Mouse (Mus musculus) MEL (cell line): ENCODE measurements around the gene Atxn7l1. TPM values are rescaled to one million over a fixed set of nuclear protein-coding genes. Genes with fewer than 3 reads are reported as not detected.
A peak's percentile ranks its signal among the peaks of the same experiment; 100 is the strongest.

Experiments used
- DNase-seq: peaks from one replicate; pipeline ENCODE4 v3.0.0; 2011; ENCODE audit warnings: low read depth, low spot score
- H3K27ac ChIP-seq: 2 replicates; pipeline ENCODE4 v1.5.1; 2012; ENCODE audit warnings: low read depth, mild to moderate bottlenecking, control low read depth, low read length, moderate library complexity; ENCODE audit not compliant: control insufficient read depth
- H3K27me3 ChIP-seq, 2 experiments: fragments of 150-350 bp in 1 of 2; sonication (generic) in 1 of 2; 2 replicates each; pipeline ENCODE4 v1.6.1; 2012; ENCODE audit warnings: low read length in 2 of 2, mild to moderate bottlenecking in 2 of 2, improper control_type of control experiment in 1 of 2, moderate library complexity in 1 of 2; ENCODE audit not compliant: insufficient read depth in 2 of 2, control insufficient read depth in 1 of 2
- H3K36me3 ChIP-seq, 2 experiments: 2 replicates each; pipeline ENCODE4 v1.6.1; 2012 to 2014; ENCODE audit warnings: low read length in 2 of 2, improper control_type of control experiment in 1 of 2, inconsistent platforms in 1 of 2, mild to moderate bottlenecking in 1 of 2; ENCODE audit not compliant: insufficient read depth in 2 of 2, control insufficient read depth in 1 of 2
- H3K4me1 ChIP-seq, 2 experiments: fragments of 150-350 bp in 1 of 2; sonication (generic) in 1 of 2; 2 replicates each; pipeline ENCODE4 v1.6.1; 2012; ENCODE audit warnings: low read length in 2 of 2, improper control_type of control experiment in 1 of 2, mild to moderate bottlenecking in 1 of 2; ENCODE audit not compliant: insufficient read depth in 2 of 2, control insufficient read depth in 1 of 2
- H3K4me3 ChIP-seq, 2 experiments: fragments of 150-350 bp in 1 of 2; sonication (generic) in 1 of 2; 2 replicates each; pipeline ENCODE4 v1.5.1; 2012; ENCODE audit warnings: low read depth in 2 of 2, low read length in 2 of 2, mild to moderate bottlenecking in 2 of 2, moderate library complexity in 2 of 2, control low read depth in 1 of 2, improper control_type of control experiment in 1 of 2; ENCODE audit not compliant: control insufficient read depth in 1 of 2, insufficient read depth in 1 of 2
- H3K79me2 ChIP-seq: 2 replicates; pipeline ENCODE4 v1.6.1; 2012; ENCODE audit warnings: mild to moderate bottlenecking, low read length, moderate library complexity; ENCODE audit not compliant: control insufficient read depth, poor library complexity, insufficient read depth
- H3K9ac ChIP-seq: 2 replicates; pipeline ENCODE4 v1.6.1; 2012; ENCODE audit warnings: low read depth, mild to moderate bottlenecking, control low read depth, low read length, moderate library complexity; ENCODE audit not compliant: control insufficient read depth, poor library complexity, severe bottlenecking
- H3K9me3 ChIP-seq: fragments of 150-350 bp; sonication (generic); replicated peaks from 2 replicates; pipeline ENCODE4 v1.6.1; 2012; ENCODE audit warnings: mild to moderate bottlenecking, low read length, improper control_type of control experiment, moderate library complexity; ENCODE audit not compliant: insufficient read depth
- BHLHE40 ChIP-seq: IDR thresholded peaks from 2 replicates; pipeline ENCODE4 v1.6.1; 2012; ENCODE audit warnings: low read depth, mild to moderate bottlenecking, inconsistent platforms, low read length, improper control_type of control experiment, borderline replicate concordance
- CHD1 ChIP-seq: IDR thresholded peaks from 2 replicates; pipeline ENCODE4 v1.6.1; 2012; ENCODE audit warnings: low read depth, mild to moderate bottlenecking, inconsistent platforms, low read length, improper control_type of control experiment
- CTCF ChIP-seq, 3 experiments: IDR thresholded peaks in 2 of 3; conservative IDR thresholded peaks in 1 of 3; 2 replicates each; pipeline ENCODE4 v1.5.1; 2011 to 2012; ENCODE audit warnings: low read length in 3 of 3, low read depth in 2 of 3, mild to moderate bottlenecking in 2 of 3, improper control_type of control experiment in 1 of 3, inconsistent platforms in 1 of 3, mixed read lengths in 1 of 3, moderate library complexity in 1 of 3; ENCODE audit not compliant: control insufficient read depth in 1 of 3, insufficient read depth in 1 of 3, poor library complexity in 1 of 3, severe bottlenecking in 1 of 3
- E2F4 ChIP-seq: IDR thresholded peaks from 2 replicates; pipeline ENCODE4 v1.6.1; 2011; ENCODE audit warnings: low read depth, low read length, improper control_type of control experiment, borderline replicate concordance
- ELF1 ChIP-seq: IDR thresholded peaks from 2 replicates; pipeline ENCODE4 v1.6.1; 2014; ENCODE audit warnings: low read depth, mild to moderate bottlenecking, inconsistent platforms, low read length, improper control_type of control experiment, moderate library complexity
- EP300 ChIP-seq, 2 experiments: IDR thresholded peaks; 2 replicates each; pipeline ENCODE4 v1.6.1; 2011; ENCODE audit warnings: improper control_type of control experiment in 2 of 2, low read length in 2 of 2, low read depth in 1 of 2, mild to moderate bottlenecking in 1 of 2
- ETS1 ChIP-seq: IDR thresholded peaks from 2 replicates; pipeline ENCODE4 v1.6.1; 2012; ENCODE audit warnings: low read depth, mild to moderate bottlenecking, inconsistent platforms, low read length, improper control_type of control experiment, moderate library complexity
- GABPA ChIP-seq: IDR thresholded peaks from 2 replicates; pipeline ENCODE4 v1.6.1; 2012; ENCODE audit warnings: low read depth, mild to moderate bottlenecking, inconsistent platforms, low read length, improper control_type of control experiment, moderate library complexity
- GATA1 ChIP-seq: IDR thresholded peaks from 2 replicates; pipeline ENCODE4 v1.6.1; 2011; ENCODE audit warnings: low read depth, low read length, improper control_type of control experiment
- HCFC1 ChIP-seq: IDR thresholded peaks from 2 replicates; pipeline ENCODE4 v1.6.1; 2012; ENCODE audit warnings: low read depth, mild to moderate bottlenecking, inconsistent platforms, low read length, improper control_type of control experiment, moderate library complexity
- JUND ChIP-seq: IDR thresholded peaks from 2 replicates; pipeline ENCODE4 v1.6.1; 2011; ENCODE audit warnings: low read depth, mild to moderate bottlenecking, improper control_type of control experiment, low read length
- KAT2A ChIP-seq: conservative IDR thresholded peaks from 2 replicates; pipeline ENCODE4 v1.6.1; 2012; ENCODE audit warnings: low read depth, low read length, improper control_type of control experiment, inconsistent platforms
- MAFK ChIP-seq: IDR thresholded peaks from 2 replicates; pipeline ENCODE4 v1.6.1; 2011; ENCODE audit warnings: low read depth, mild to moderate bottlenecking, low read length, improper control_type of control experiment, borderline replicate concordance
- MAX ChIP-seq: IDR thresholded peaks from 2 replicates; pipeline ENCODE4 v1.6.1; 2011; ENCODE audit warnings: low read length, improper control_type of control experiment
- MEF2A ChIP-seq: IDR thresholded peaks from 2 replicates; pipeline ENCODE4 v1.6.1; 2014; ENCODE audit warnings: low read depth, mild to moderate bottlenecking, inconsistent platforms, low read length, improper control_type of control experiment; ENCODE audit not compliant: poor library complexity, insufficient replicate concordance, severe bottlenecking; ENCODE audit errors: extremely low read depth
- MXI1 ChIP-seq: IDR thresholded peaks from 2 replicates; pipeline ENCODE4 v1.6.1; 2011; ENCODE audit warnings: mild to moderate bottlenecking, low read depth, low read length, improper control_type of control experiment
- RCOR1 ChIP-seq: IDR thresholded peaks from 2 replicates; pipeline ENCODE4 v1.6.1; 2012; ENCODE audit warnings: low read depth, mild to moderate bottlenecking, inconsistent platforms, low read length, improper control_type of control experiment
- SIN3A ChIP-seq: IDR thresholded peaks from 2 replicates; pipeline ENCODE4 v1.6.1; 2012; ENCODE audit warnings: low read length, improper control_type of control experiment, inconsistent platforms
- SMC3 ChIP-seq: IDR thresholded peaks from 2 replicates; pipeline ENCODE4 v1.6.1; 2011; ENCODE audit warnings: low read depth, low read length, improper control_type of control experiment
- TAL1 ChIP-seq: IDR thresholded peaks from 2 replicates; pipeline ENCODE4 v1.6.1; 2012; ENCODE audit warnings: mild to moderate bottlenecking, inconsistent platforms, low read length, moderate library complexity, mixed read lengths
- TBP ChIP-seq: IDR thresholded peaks from 2 replicates; pipeline ENCODE4 v1.8.0; 2011; ENCODE audit warnings: low read depth, low read length, improper control_type of control experiment
- TCF12 ChIP-seq: IDR thresholded peaks from 2 replicates; pipeline ENCODE4 v1.6.1; 2014; ENCODE audit warnings: low read depth, mild to moderate bottlenecking, inconsistent platforms, low read length, improper control_type of control experiment, moderate library complexity
- USF1 ChIP-seq: IDR thresholded peaks from 2 replicates; pipeline ENCODE4 v1.6.1; 2014; ENCODE audit warnings: low read depth, mild to moderate bottlenecking, inconsistent platforms, low read length, improper control_type of control experiment, moderate library complexity
- USF2 ChIP-seq, 2 experiments: IDR thresholded peaks; 2 replicates each; pipeline ENCODE4 v1.6.1; 2011 to 2012; ENCODE audit warnings: improper control_type of control experiment in 2 of 2, low read length in 2 of 2, borderline replicate concordance in 1 of 2, inconsistent platforms in 1 of 2, low read depth in 1 of 2, mild to moderate bottlenecking in 1 of 2; ENCODE audit not compliant: insufficient read depth in 1 of 2
- ZC3H11A ChIP-seq: IDR thresholded peaks from 2 replicates; pipeline ENCODE4 v1.6.1; 2012; ENCODE audit warnings: low read depth, mild to moderate bottlenecking, inconsistent platforms, low read length, improper control_type of control experiment
- ZKSCAN1 ChIP-seq: IDR thresholded peaks from 2 replicates; pipeline ENCODE4 v1.6.1; 2012; ENCODE audit warnings: low read depth, mild to moderate bottlenecking, inconsistent platforms, low read length, improper control_type of control experiment, moderate library complexity
- ZNF384 ChIP-seq: IDR thresholded peaks from 2 replicates; pipeline ENCODE4 v1.6.1; 2012; ENCODE audit warnings: low read depth, mild to moderate bottlenecking, inconsistent platforms, low read length, improper control_type of control experiment
- polyA plus RNA-seq, 2 experiments: library from polyadenylated mRNA; stranded (reverse) in 1 of 2; unstranded in 1 of 2; fragments of >175 nt in 1 of 2; fragments of >200 nt in 1 of 2; gene quantifications; 2 replicates each; pipeline versions ENCODE4 v1.2.1 to v1.2.4; 2012; ENCODE audit warnings: low replicate concordance in 2 of 2, low read depth in 1 of 2; ENCODE audit not compliant: insufficient read length in 2 of 2, insufficient read depth in 1 of 2, missing spikeins in 1 of 2
- total RNA-seq: library from RNA; depleted of rRNA; stranded (reverse); fragments of 300-350 nt; gene quantifications from 2 replicates; pipeline ENCODE4 v1.2.3, GENCODE M21; 2012

The Atxn7l1 gene
- total and polyA plus RNA-seq, 3 experiments: 11.6 to 50.3 TPM; not detected in 1

- no peak for TF ChIP-seq USF1
Observed at GRCm38 (mm10) chr12:33334951-33335350, 187.5 kb downstream of the Atxn7l1 start (continued).

DNA sequence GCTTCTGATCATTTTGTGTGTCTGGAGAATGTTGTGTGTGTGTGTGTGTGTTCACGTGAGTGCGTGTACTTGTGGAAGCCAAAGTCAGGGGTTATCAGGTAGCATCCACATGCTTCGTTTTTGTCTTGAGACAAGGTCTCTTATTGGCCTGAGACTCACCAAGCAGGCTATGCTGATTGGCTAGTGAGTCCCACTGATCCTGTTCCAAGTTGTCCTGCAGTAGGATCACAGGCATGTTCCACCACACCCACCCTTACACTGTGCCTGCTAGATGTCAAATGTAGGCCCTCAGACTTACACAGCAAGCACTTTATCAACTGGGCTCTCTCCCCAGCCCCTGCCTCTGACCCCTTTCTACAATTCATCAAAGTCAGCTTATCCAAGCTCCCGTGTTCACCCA lies 187.9 kb downstream of the Atxn7l1 start:
- H3K9me3 ChIP-seq: no peaks in the 10 kb centered on the region
- peak overlapping the region; percentile 69 for H3K27ac ChIP-seq
- H3K79me2 ChIP-seq: no peaks in the 10 kb centered on the region
- H3K4me3 ChIP-seq: no peak overlapping the region
- no peaks in the 10 kb centered on the region for H3K27me3 ChIP-seq
- peaks cover 15 to 55% of the 10 kb centered on the region in 2 experiments for H3K36me3 ChIP-seq
- peaks cover 31 to 52% of the 10 kb centered on the region in 2 experiments for H3K4me1 ChIP-seq
- TF ChIP-seq SMC3 (no peak), BHLHE40 (peak; percentile 17; the same call in 1 of the 2 replicates)
- H3K9ac ChIP-seq: no peak overlapping the region
- DNase-seq: peak; percentile 44

GRCm38 (mm10) chr12:33336561-33337125 lies 189.2 kb downstream of the Atxn7l1 start:
- peaks cover 35 to 63% of the 10 kb centered on the region in 2 experiments for H3K4me1 ChIP-seq

GRCm38 (mm10) chr12:33337289-33337688 lies 189.8 kb downstream of the Atxn7l1 start:
- Histone ChIP-seq H3K79me2 (no peaks in the 10 kb centered on the region), H3K4me3 (no peak overlapping the region), H3K36me3 (peaks cover 23 to 71% of the 10 kb centered on the region in 2 experiments), H3K9ac (no peak overlapping the region), H3K4me1 (peaks cover 37 to 68% of the 10 kb centered on the region in 2 experiments), H3K27ac (peak overlapping the region; percentile 51), H3K9me3 (no peaks in the 10 kb centered on the region), H3K27me3 (no peaks in the 10 kb centered on the region)
- peak; percentile 87 for DNase-seq
- peak; percentile 85 to 87 for TF ChIP-seq EP300 (IDR thresholded peaks at IDR 0.05; ENCODE audit: low read depth in 1 of 2, low read length in 2 of 2)
- TF ChIP-seq ZKSCAN1: peak; percentile 95
- peak; percentile 84 for TF ChIP-seq TCF12
- 0 out of 2 replicates have a peak, but pooled peaks have one; percentile 41 for TF ChIP-seq GABPA
- TF ChIP-seq GATA1: peak; percentile 78
- peak; percentile 70 for TF ChIP-seq RCOR1
- TF ChIP-seq TBP: no peak
- peak; percentile 95 for TF ChIP-seq ZNF384
- TF ChIP-seq E2F4: no peak
- TF ChIP-seq BHLHE40: peak; percentile 45; the same call in 1 of the 2 replicates
- TF ChIP-seq TAL1: peak; percentile 58; the same call in 1 of the 2 replicates
- TF ChIP-seq ETS1: peak; percentile 76
- peak in 1 of 3 experiments; percentile 6; a peak in 1 of 6 replicates for TF ChIP-seq CTCF (IDR thresholded peaks at IDR 0.05 in 2 of 3, conservative IDR thresholded peaks at IDR 0.05 in 1 of 3; ENCODE audit: control insufficient read depth in 1 of 3, insufficient read depth in 1 of 3, low read depth in 2 of 3, low read length in 3 of 3, poor library complexity in 1 of 3, severe bottlenecking in 1 of 3)
- no peak for TF ChIP-seq MXI1

More at GRCm38 (mm10) chr12:33336561-33337125, 189.2 kb downstream of the Atxn7l1 start:
- DNase-seq: no peak
- peaks cover 18 to 65% of the 10 kb centered on the region in 2 experiments for H3K36me3 ChIP-seq
- H3K9me3 ChIP-seq: no peaks in the 10 kb centered on the region
- H3K27me3 ChIP-seq: no peaks in the 10 kb centered on the region
- H3K4me3 ChIP-seq: no peak overlapping the region
- H3K27ac ChIP-seq: peak overlapping the region; percentile 51
- H3K79me2 ChIP-seq: no peaks in the 10 kb centered on the region
- no peak for TF ChIP-seq ZKSCAN1
- TF ChIP-seq ELF1: no peak
- no peak for TF ChIP-seq ZC3H11A
- no peak for TF ChIP-seq USF1
- no peak for TF ChIP-seq MAX
- no peak for TF ChIP-seq CTCF (IDR thresholded peaks at IDR 0.05 in 2 of 3, conservative IDR thresholded peaks at IDR 0.05 in 1 of 3; ENCODE audit: control insufficient read depth in 1 of 3, insufficient read depth in 1 of 3, low read depth in 2 of 3, low read length in 3 of 3, poor library complexity in 1 of 3, severe bottlenecking in 1 of 3)
- no peak for TF ChIP-seq JUND
- TF ChIP-seq CHD1: no peak
- no peak for TF ChIP-seq MXI1
- TF ChIP-seq MAFK: no peak
- TF ChIP-seq KAT2A: no peak
- TF ChIP-seq ZNF384: no peak
- TF ChIP-seq USF2 (IDR thresholded peaks at IDR 0.05; ENCODE audit: borderline replicate concordance in 1 of 2, insufficient read depth in 1 of 2, low read depth in 1 of 2, low read length in 2 of 2): no peak
- no peak for TF ChIP-seq SIN3A
- no peak for TF ChIP-seq ETS1
- TF ChIP-seq EP300 (IDR thresholded peaks at IDR 0.05; ENCODE audit: low read depth in 1 of 2, low read length in 2 of 2): no peak
- no peak for TF ChIP-seq BHLHE40
- TF ChIP-seq HCFC1: no peak
- TF ChIP-seq MEF2A: no peak
- no peak for TF ChIP-seq TAL1
- H3K9ac ChIP-seq: no peak overlapping the region
